Mouse (Mus musculus) kidney, adult 18-20 months (tissue): ENCODE measurements around the gene Dcun1d3.

Experiments
- DNase-seq: peaks from one replicate; pipeline ENCODE4 v3.0.0; 2021

Dcun1d3 gene

GRCm38 (mm10) chr7:119872204-119872603 is 23.9 kb downstream of the Dcun1d3 start:
- DNase-seq = no peak

- no peak for DNase-seq
Observed at GRCm38 (mm10) chr7:119866136-119866535, 30.0 kb downstream of the Dcun1d3 start.

- no peak for DNase-seq
Observed at GRCm38 (mm10) chr7:119864500-119864899, 31.6 kb downstream of the Dcun1d3 start.

GRCm38 (mm10) chr7:119862167-119862566 is 33.9 kb downstream of the Dcun1d3 start:
- DNase-seq = no peak

GRCm38 (mm10) chr7:119861335-119862091 is 34.6 kb downstream of the Dcun1d3 start:
- no peak for DNase-seq

- no peak for DNase-seq
Observed at GRCm38 (mm10) chr7:119860971-119861334, 35.1 kb downstream of the Dcun1d3 start.

- no peak for DNase-seq
Observed at GRCm38 (mm10) chr7:119860554-119860953, 35.5 kb downstream of the Dcun1d3 start.

GRCm38 (mm10) chr7:119860116-119860515 is 36.0 kb downstream of the Dcun1d3 start:
- DNase-seq = no peak

GRCm38 (mm10) chr7:119859476-119859875 is 36.6 kb downstream of the Dcun1d3 start:
- DNase-seq = no peak

- no peak for DNase-seq
Observed at GRCm38 (mm10) chr7:119855031-119855430, 41.1 kb downstream of the Dcun1d3 start.

- no peak for DNase-seq
Observed at GRCm38 (mm10) chr7:119854362-119854761, 41.7 kb downstream of the Dcun1d3 start.

GRCm38 (mm10) chr7:119853186-119853585 is 42.9 kb downstream of the Dcun1d3 start:
- no peak for DNase-seq

- no peak for DNase-seq
Observed at GRCm38 (mm10) chr7:119852494-119852893, 43.6 kb downstream of the Dcun1d3 start.

GRCm38 (mm10) chr7:119850737-119851136 is 45.4 kb downstream of the Dcun1d3 start:
- DNase-seq = peak; percentile 60

GRCm38 (mm10) chr7:119849096-119849495 is 47.0 kb downstream of the Dcun1d3 start:
- DNase-seq = peak; percentile 86

GRCm38 (mm10) chr7:119847396-119847795 is 48.7 kb downstream of the Dcun1d3 start:
- no peak for DNase-seq

GRCm38 (mm10) chr7:119845541-119845940 is 50.6 kb downstream of the Dcun1d3 start:
- DNase-seq = no peak

GRCm38 (mm10) chr7:119841820-119842449 is 54.2 kb downstream of the Dcun1d3 start:
- DNase-seq = no peak

- DNase-seq = no peak
Observed at GRCm38 (mm10) chr7:119835996-119836777, 59.9 kb downstream of the Dcun1d3 start.

GRCm38 (mm10) chr7:119835371-119835770 is 60.7 kb downstream of the Dcun1d3 start:
- no peak for DNase-seq

- DNase-seq = no peak
Observed at GRCm38 (mm10) chr7:119808723-119809122, 87.4 kb downstream of the Dcun1d3 start.

GRCm38 (mm10) chr7:119807396-119807795 is 88.7 kb downstream of the Dcun1d3 start:
- no peak for DNase-seq
